Mouse (Mus musculus) cerebellum, adult 8-10 months (tissue): Measurements from ENCODE around the gene Pdzd2.

Experiments used
- DNase-seq: peaks from one replicate; pipeline ENCODE4 v3.0.0; 2022

The Pdzd2 gene

GRCm38 (mm10) chr15:12566637-12567440 lies 172.9 kb downstream of the Pdzd2 start:
- DNase-seq: no peak

GRCm38 (mm10) chr15:12565281-12565680 lies 174.4 kb downstream of the Pdzd2 start:
- DNase-seq: no peak

- DNase-seq: no peak
Measured at GRCm38 (mm10) chr15:12560505-12560904, 179.2 kb downstream of the Pdzd2 start.

GRCm38 (mm10) chr15:12557663-12558436 lies 181.9 kb downstream of the Pdzd2 start:
- no peak for DNase-seq

GRCm38 (mm10) chr15:12553211-12553610 lies 186.5 kb downstream of the Pdzd2 start:
- DNase-seq: no peak

- no peak for DNase-seq
Measured at GRCm38 (mm10) chr15:12550919-12551318, 188.8 kb downstream of the Pdzd2 start.

- no peak for DNase-seq
Measured at GRCm38 (mm10) chr15:12550376-12550775, 189.3 kb downstream of the Pdzd2 start.

GRCm38 (mm10) chr15:12549919-12550305 lies 189.8 kb downstream of the Pdzd2 start:
- DNase-seq: no peak

- DNase-seq: peak; percentile 5
Measured at GRCm38 (mm10) chr15:12549271-12549918, 190.3 kb downstream of the Pdzd2 start.

- no peak for DNase-seq
Measured at GRCm38 (mm10) chr15:12548696-12549095, 191.0 kb downstream of the Pdzd2 start.

- DNase-seq: no peak
Measured at GRCm38 (mm10) chr15:12547640-12548405, 191.9 kb downstream of the Pdzd2 start.

- no peak for DNase-seq
Measured at GRCm38 (mm10) chr15:12546781-12547180, 192.9 kb downstream of the Pdzd2 start.

- DNase-seq: no peak
Measured at GRCm38 (mm10) chr15:12545671-12546070, 194.1 kb downstream of the Pdzd2 start.

- DNase-seq: no peak
Measured at GRCm38 (mm10) chr15:12545220-12545619, 194.5 kb downstream of the Pdzd2 start.

GRCm38 (mm10) chr15:12543686-12544325 lies 195.9 kb downstream of the Pdzd2 start:
- DNase-seq: no peak

- no peak for DNase-seq
Measured at GRCm38 (mm10) chr15:12542316-12542715, 197.4 kb downstream of the Pdzd2 start.

GRCm38 (mm10) chr15:12539618-12540302 lies 200.0 kb downstream of the Pdzd2 start:
- no peak for DNase-seq

GRCm38 (mm10) chr15:12533254-12533653 lies 206.5 kb downstream of the Pdzd2 start:
- no peak for DNase-seq

- DNase-seq: no peak
Measured at GRCm38 (mm10) chr15:12532568-12532967, 207.2 kb downstream of the Pdzd2 start.

- DNase-seq: no peak
Measured at GRCm38 (mm10) chr15:12522810-12523209, 216.9 kb downstream of the Pdzd2 start.

GRCm38 (mm10) chr15:12520292-12520691 lies 219.4 kb downstream of the Pdzd2 start:
- DNase-seq: no peak
